Mouse (Mus musculus) kidney, postnatal 0 days (tissue): ENCODE measurements around the gene Itk. TPM values are rescaled to one million over a fixed set of nuclear protein-coding genes. Genes with fewer than 3 reads are reported as not detected.
A peak's percentile ranks its signal among the peaks of the same experiment; 100 is the strongest.

Source experiments
- ATAC-seq: fragments of 200-750 bp; cut with Nextera tagmentation; replicated peaks from 2 replicates; pipeline ENCODE4 v1.8.0; 2017; ENCODE audit warnings: low read depth, moderate number of reproducible peaks, moderate TSS enrichment, moderate library complexity; ENCODE audit not compliant: low FRiP score
- DNase-seq: peaks from one replicate; pipeline ENCODE4 v3.0.0-alpha.2; 2016; ENCODE audit warnings: low spot score
- H3K27ac ChIP-seq: fragments of 300-500 bp; sonication (generic); 2 replicates; pipeline ENCODE4 v1.5.1; 2014; ENCODE audit warnings: mild to moderate bottlenecking
- H3K27me3 ChIP-seq: fragments of 300-500 bp; sonication (generic); 2 replicates; pipeline ENCODE4 v1.6.1; 2014; ENCODE audit warnings: low read length, mixed read lengths; ENCODE audit not compliant: insufficient read depth
- H3K36me3 ChIP-seq: fragments of 300-500 bp; sonication (generic); 2 replicates; pipeline ENCODE4 v1.6.1; 2014; ENCODE audit warnings: low read length, mixed read lengths; ENCODE audit not compliant: insufficient read depth
- H3K4me1 ChIP-seq: fragments of 300-500 bp; sonication (generic); replicated peaks from 2 replicates; pipeline ENCODE4 v1.6.1; 2014; ENCODE audit warnings: antibody characterized with exemption, low read length, mixed read lengths; ENCODE audit not compliant: insufficient read depth
- H3K4me2 ChIP-seq: fragments of 300-500 bp; sonication (generic); 2 replicates; pipeline ENCODE4 v1.6.1; 2014; ENCODE audit warnings: mild to moderate bottlenecking, low read length, moderate library complexity, mixed read lengths
- H3K4me3 ChIP-seq: fragments of 300-500 bp; sonication (generic); replicated peaks from 2 replicates; pipeline ENCODE4 v1.5.1; 2014; ENCODE audit warnings: low read depth, low read length
- H3K9ac ChIP-seq: fragments of 300-500 bp; sonication (generic); 2 replicates; pipeline ENCODE4 v1.6.1; 2014; ENCODE audit warnings: low read depth, low read length
- H3K9me3 ChIP-seq: fragments of 300-500 bp; sonication (generic); replicated peaks from 2 replicates; pipeline ENCODE4 v1.6.1; 2016; ENCODE audit warnings: low read length, inconsistent platforms, mixed read lengths
- CTCF ChIP-seq: IDR thresholded peaks from 2 replicates; pipeline ENCODE4 v1.5.1; 2016; ENCODE audit warnings: antibody characterized with exemption, low read depth, mild to moderate bottlenecking, moderate library complexity
- WGBS: fragments of 180-500 bp; shearing (Covaris S2); extraction: QIAGEN DNeasy Blood & Tissue Kit; methylation state at CpG from one replicate; pipeline ENCODE4 v1.1.7; 2014; 5-methylcytosine and 5-hydroxymethylcytosine counted together
- polyA plus RNA-seq: library from polyadenylated mRNA; unstranded; fragments of >200 nt; fragmentation: Nextera tagmentation; extraction: Ambion mirVana; gene quantifications from 2 replicates; pipeline ENCODE4 v1.2.1, GENCODE M21; 2015

The Itk gene
- polyA plus RNA-seq, 1 experiment from 2014 or later: 0.05 TPM

GRCm38 (mm10) chr11:46321559-46321958 is 67.8 kb downstream of the Itk start:
- H3K9me3 ChIP-seq: no peaks in the 10 kb centered on the region
- H3K4me2 ChIP-seq: no peak overlapping the region
- H3K4me3 ChIP-seq: no peak overlapping the region
- no peak for TF ChIP-seq CTCF
- H3K27ac ChIP-seq: no peak overlapping the region
- no peaks in the 10 kb centered on the region for H3K27me3 ChIP-seq
- no peak overlapping the region for H3K9ac ChIP-seq
- H3K4me1 ChIP-seq: no peaks in the 10 kb centered on the region
- DNase-seq (no peak), ATAC-seq (0 out of 2 replicates have a peak, but pooled peaks have one; percentile 10)
- WGBS: 41% methylated on average over 7 of the region's 7 CpGs
- no peaks in the 10 kb centered on the region for H3K36me3 ChIP-seq

GRCm38 (mm10) chr11:46314534-46314933 is 74.8 kb downstream of the Itk start:
- no peaks in the 10 kb centered on the region for H3K9me3 ChIP-seq
- H3K4me2 ChIP-seq: no peak overlapping the region
- H3K4me3 ChIP-seq: no peak overlapping the region
- WGBS: 38% methylated on average over 7 of the region's 7 CpGs
- H3K36me3 ChIP-seq: no peaks in the 10 kb centered on the region
- no peaks in the 10 kb centered on the region for H3K27me3 ChIP-seq
- DNase-seq (peak; percentile 51), ATAC-seq (no peak)
- H3K9ac ChIP-seq: no peak overlapping the region
- H3K4me1 ChIP-seq: 0 out of 2 replicates have a peak, but pooled peaks cover 7% of the 10 kb centered on the region
- no peak for TF ChIP-seq CTCF
- H3K27ac ChIP-seq: no peak overlapping the region

GRCm38 (mm10) chr11:46313851-46314250 is 75.5 kb downstream of the Itk start:
- H3K4me1 ChIP-seq: 0 out of 2 replicates have a peak, but pooled peaks cover 7% of the 10 kb centered on the region
- no peak for DNase-seq

GRCm38 (mm10) chr11:46312523-46313035 is 76.7 kb downstream of the Itk start, which contains the start of gene Cyfip2:
TSS of gene Cyfip2 (minus strand) at chr11:46312859.
- WGBS: 4% methylated on average over 14 of the region's 14 CpGs
- Histone ChIP-seq H3K27ac (peak within 1 kb of the TSS; percentile 44; the same call in 1 of the 2 replicates), H3K4me1 (0 out of 2 replicates have a peak, but pooled peaks cover 7% of the 10 kb centered on the region), H3K4me2 (peak within 1 kb of the TSS; percentile 98), H3K9me3 (no peaks in the 10 kb centered on the region), H3K36me3 (no peaks in the 10 kb centered on the region), H3K9ac (peak within 1 kb of the TSS; percentile 63), H3K27me3 (no peaks in the 10 kb centered on the region), H3K4me3 (peak within 1 kb of the TSS; percentile 72)
- ATAC-seq (0 out of 2 replicates have a peak, but pooled peaks have one; percentile 40), DNase-seq (peak; percentile 9)
- TF ChIP-seq CTCF: no peak

More at GRCm38 (mm10) chr11:46313851-46314250, 75.5 kb downstream of the Itk start:
- no peaks in the 10 kb centered on the region for H3K9me3 ChIP-seq
- H3K4me2 ChIP-seq: no peak overlapping the region
- 59% methylated on average over 6 of the region's 6 CpGs for WGBS
- H3K27me3 ChIP-seq: no peaks in the 10 kb centered on the region
- TF ChIP-seq CTCF: no peak
- no peak overlapping the region for H3K4me3 ChIP-seq
- ATAC-seq: no peak
- H3K27ac ChIP-seq: no peak overlapping the region
- H3K9ac ChIP-seq: no peak overlapping the region
- H3K36me3 ChIP-seq: no peaks in the 10 kb centered on the region

GRCm38 (mm10) chr11:46311703-46312522 is 77.4 kb downstream of the Itk start:
- Histone ChIP-seq H3K27me3 (no peaks in the 10 kb centered on the region), H3K9me3 (no peaks in the 10 kb centered on the region), H3K9ac (peak overlapping the region; percentile 63), H3K4me3 (peak overlapping the region; percentile 72), H3K4me2 (peak overlapping the region; percentile 98), H3K4me1 (0 out of 2 replicates have a peak, but pooled peaks cover 7% of the 10 kb centered on the region), H3K36me3 (no peaks in the 10 kb centered on the region), H3K27ac (peak overlapping the region; percentile 44; the same call in 1 of the 2 replicates)
- under 1% methylated on average over 71 of the region's 71 CpGs for WGBS
- TF ChIP-seq CTCF: no peak
- ATAC-seq (peak; percentile 86), DNase-seq (peak; percentile 69)

GRCm38 (mm10) chr11:46311181-46311702 is 78.1 kb downstream of the Itk start:
- TF ChIP-seq CTCF: no peak
- Histone ChIP-seq H3K9me3 (no peaks in the 10 kb centered on the region), H3K4me3 (peak overlapping the region; percentile 72), H3K4me2 (peak overlapping the region; percentile 98), H3K27ac (peak overlapping the region; percentile 44; the same call in 1 of the 2 replicates), H3K27me3 (no peaks in the 10 kb centered on the region), H3K9ac (peak overlapping the region; percentile 63), H3K36me3 (no peaks in the 10 kb centered on the region), H3K4me1 (0 out of 2 replicates have a peak, but pooled peaks cover 7% of the 10 kb centered on the region)
- 12% methylated on average over 14 of the region's 14 CpGs for WGBS
- DNase-seq (no peak), ATAC-seq (no peak)
